Mouse (Mus musculus) heart, embryonic 10.5 days (tissue): ENCODE results near the gene Thoc5. TPM values are rescaled to one million over a fixed set of nuclear protein-coding genes. Genes with fewer than 3 reads are reported as not detected.

Source experiments
- DNase-seq: peaks from one replicate; pipeline ENCODE4 v3.0.0-alpha.2; 2017; ENCODE audit warnings: low spot score
- H3K27ac ChIP-seq: fragments of 300-500 bp; sonication (generic); 2 replicates; pipeline ENCODE4 v1.5.1; 2016; ENCODE audit warnings: mild to moderate bottlenecking
- H3K27me3 ChIP-seq: fragments of 300-500 bp; sonication (generic); 2 replicates; pipeline ENCODE4 v1.6.1; 2016; ENCODE audit warnings: mild to moderate bottlenecking; ENCODE audit not compliant: poor library complexity, insufficient read depth, severe bottlenecking
- H3K36me3 ChIP-seq: fragments of 300-500 bp; sonication (generic); 2 replicates; pipeline ENCODE4 v1.6.1; 2016; ENCODE audit warnings: mild to moderate bottlenecking, moderate library complexity
- H3K4me1 ChIP-seq: fragments of 300-500 bp; sonication (generic); 2 replicates; pipeline ENCODE4 v1.6.1; 2016; ENCODE audit warnings: mild to moderate bottlenecking
- H3K4me3 ChIP-seq: fragments of 300-500 bp; sonication (generic); 2 replicates; pipeline ENCODE4 v1.5.1; 2016; ENCODE audit warnings: mild to moderate bottlenecking, moderate library complexity
- H3K9me3 ChIP-seq: fragments of 300-500 bp; sonication (generic); 2 replicates; pipeline ENCODE4 v1.6.1; 2016; ENCODE audit warnings: mild to moderate bottlenecking, moderate library complexity
- WGBS: fragments of 180-500 bp; shearing (Covaris S2); methylation state at CpG from one replicate; pipeline ENCODE4 v1.1.7; 2016; 5-methylcytosine and 5-hydroxymethylcytosine counted together
- polyA plus RNA-seq: library from polyadenylated mRNA; unstranded; fragments of >200 nt; fragmentation: Nextera tagmentation; extraction: Ambion mirVana; gene quantifications from 2 replicates; pipeline ENCODE4 v1.2.1, GENCODE M21; 2016

Gene Thoc5
- 32.2 and 36.9 TPM in 2 replicates for polyA plus RNA-seq

DNA sequence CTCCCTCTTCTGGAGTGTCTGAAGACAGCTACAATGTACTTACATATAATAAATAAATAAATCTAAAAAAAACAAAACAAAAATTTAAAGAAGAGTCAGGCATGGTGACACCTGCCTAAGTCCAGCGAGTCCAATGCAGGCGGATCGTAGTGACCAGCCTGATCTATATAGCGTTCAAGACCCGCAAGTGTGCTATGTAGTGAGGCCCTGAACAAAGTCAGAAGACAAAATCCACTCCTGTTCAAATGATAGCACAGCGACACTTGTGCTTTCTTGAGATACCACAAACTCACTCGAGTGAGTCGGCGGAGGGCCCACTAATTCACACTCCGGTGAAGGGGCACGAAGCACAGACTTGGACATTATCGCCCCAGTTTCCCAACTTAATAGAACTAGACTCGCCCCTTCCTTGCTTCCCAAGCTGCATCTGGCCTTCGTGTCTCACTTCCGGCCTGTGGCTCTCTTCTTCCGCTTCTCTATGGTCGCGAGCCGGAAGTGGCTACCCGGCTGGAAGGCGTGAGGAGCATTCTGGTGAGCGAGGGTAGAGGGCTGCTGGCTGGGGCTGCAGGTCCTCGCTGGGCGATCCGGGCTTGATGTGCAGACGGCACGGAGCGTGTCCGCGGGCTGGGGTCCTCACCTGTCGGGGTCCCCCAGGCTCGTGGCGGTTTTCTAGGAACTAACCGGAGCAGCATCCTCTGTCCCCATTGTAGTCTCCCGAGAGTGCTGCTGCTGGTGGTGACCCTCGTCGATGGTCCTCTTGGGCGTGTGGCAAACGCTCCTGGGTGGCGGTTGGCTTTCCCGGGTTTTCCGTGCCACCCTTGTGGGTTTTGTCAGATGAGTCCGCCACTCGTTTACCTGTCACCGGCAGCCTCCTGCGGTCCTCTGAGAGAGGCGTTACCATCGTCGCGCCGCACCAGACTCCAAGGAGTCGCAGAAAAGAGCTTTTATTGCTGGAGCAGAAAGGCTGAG lies at the start of gene Thoc5:
Gene Thoc5 (plus strand): TSS at position 473 of the 969 bp plus-strand sequence.
- Histone ChIP-seq H3K4me3 (peak within 1 kb of the TSS; percentile 86), H3K27me3 (no peaks in the 10 kb centered on the region), H3K27ac (peak within 1 kb of the TSS; percentile 86), H3K9me3 (no peaks in the 10 kb centered on the region), H3K4me1 (peaks cover 8% of the 10 kb centered on the region), H3K36me3 (peaks cover 43% of the 10 kb centered on the region)
- DNase-seq: peak; percentile 93
- WGBS: 2% methylated on average over 52 of the region's 52 CpGs

DNA sequence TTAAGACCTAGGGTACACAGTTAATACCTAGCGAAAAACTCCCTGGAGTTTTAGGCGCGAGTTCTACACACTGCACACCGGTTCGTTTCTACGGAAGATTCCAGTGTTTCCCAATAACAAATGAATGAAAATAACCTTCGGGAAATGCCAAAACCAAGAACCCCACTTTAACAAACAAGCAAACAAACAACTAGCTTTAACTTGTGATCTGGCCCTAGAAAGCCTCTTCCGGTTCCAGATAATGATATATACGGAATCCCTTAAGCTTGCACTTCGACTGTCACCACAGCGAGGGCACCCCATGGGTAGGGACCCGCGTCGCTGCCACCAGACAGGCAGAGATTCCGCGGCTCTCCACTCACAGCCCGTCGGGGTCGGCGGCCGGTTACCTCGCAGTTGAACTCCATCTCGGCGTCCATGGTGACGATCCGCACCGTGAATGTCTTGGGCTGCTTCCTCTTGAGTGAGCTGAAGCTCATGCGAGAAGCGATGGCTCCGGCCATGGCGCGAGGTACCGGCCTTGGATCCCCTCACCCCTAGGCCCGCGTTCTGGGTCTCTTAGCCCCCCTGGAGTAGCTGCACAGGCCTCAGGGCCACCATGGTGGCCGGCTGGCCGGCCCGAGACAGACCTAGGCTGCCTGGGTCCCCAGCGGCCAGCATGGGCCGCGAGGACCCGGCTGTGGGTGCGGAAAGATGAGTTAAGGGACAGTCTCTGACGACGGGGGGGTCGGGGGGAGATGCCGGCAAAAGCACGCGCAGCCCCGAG lies 46.5 kb upstream of the Thoc5 start:
- H3K4me1 ChIP-seq: peaks cover 5% of the 10 kb centered on the region; the same call in 1 of the 2 replicates
- peak; percentile 85 for DNase-seq
- under 1% methylated on average over 50 of the region's 50 CpGs for WGBS
- H3K4me3 ChIP-seq: peak overlapping the region; percentile 99
- H3K27ac ChIP-seq: peak overlapping the region; percentile 99
- H3K9me3 ChIP-seq: no peaks in the 10 kb centered on the region
- no peaks in the 10 kb centered on the region for H3K27me3 ChIP-seq
- no peaks in the 10 kb centered on the region for H3K36me3 ChIP-seq

DNA sequence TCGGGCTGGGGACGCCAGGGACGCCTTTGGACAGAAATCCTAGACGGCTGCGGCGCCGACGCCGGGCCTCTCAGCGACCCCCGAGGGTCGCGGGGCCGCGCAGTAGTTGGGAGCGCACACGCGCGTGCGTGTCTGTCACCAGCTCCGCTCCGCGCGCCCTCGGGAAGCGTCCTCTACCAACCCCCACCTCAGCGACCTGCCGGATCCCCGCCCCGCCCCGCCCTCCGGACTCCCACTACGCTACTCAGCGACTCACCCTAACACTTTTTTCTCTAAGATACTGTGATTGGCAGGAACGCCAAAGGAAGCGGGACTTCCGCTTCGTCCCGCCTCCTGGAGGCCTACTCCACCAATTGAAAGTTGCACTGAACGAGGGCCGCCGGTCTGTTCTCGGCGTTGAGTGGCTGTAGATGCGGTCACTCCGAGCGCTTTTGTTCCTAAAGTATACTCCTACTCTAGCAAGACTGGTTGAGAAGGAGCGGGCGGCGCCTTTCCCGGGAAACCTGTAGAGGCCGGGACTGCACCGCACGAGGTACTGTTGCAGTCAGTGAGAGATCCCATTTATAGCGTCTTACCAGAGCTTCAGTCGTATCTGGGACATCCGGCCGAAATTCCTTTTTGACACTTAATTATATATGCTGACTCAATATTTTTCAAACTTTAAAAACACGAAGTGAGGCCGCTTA lies 45.7 kb upstream of the Thoc5 start, which contains the start of gene Nf2:
Gene Nf2 (minus strand): TSS at position 279 of the 686 bp plus-strand sequence.
- no peaks in the 10 kb centered on the region for H3K9me3 ChIP-seq
- H3K27ac ChIP-seq: peak within 1 kb of the TSS; percentile 99
- no peaks in the 10 kb centered on the region for H3K27me3 ChIP-seq
- WGBS: under 1% methylated on average over 60 of the region's 60 CpGs
- DNase-seq: peak; percentile 100
- H3K4me1 ChIP-seq: peaks cover 5% of the 10 kb centered on the region; the same call in 1 of the 2 replicates
- H3K4me3 ChIP-seq: peak within 1 kb of the TSS; percentile 99
- H3K36me3 ChIP-seq: no peaks in the 10 kb centered on the region

DNA sequence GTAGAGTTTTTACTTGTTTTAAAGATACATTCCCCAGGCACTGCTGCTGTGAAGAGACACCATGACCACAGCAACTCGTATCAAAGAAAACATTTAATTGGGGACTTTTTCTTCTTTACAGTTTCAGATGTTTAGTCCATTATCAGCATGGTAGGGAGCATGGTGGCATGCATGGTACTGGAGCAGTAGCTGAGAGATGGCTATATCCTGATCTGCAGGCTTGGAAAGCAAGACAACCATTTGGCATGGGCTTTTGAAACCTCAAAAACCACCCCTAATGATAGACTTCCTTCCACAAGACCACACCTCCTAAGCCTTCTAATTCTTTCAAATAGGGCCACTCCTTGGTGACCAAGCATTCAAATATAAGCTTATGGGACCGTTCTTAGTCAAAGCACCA lies 44.7 kb upstream of the Thoc5 start:
- H3K27ac ChIP-seq: no peak overlapping the region
- H3K4me1 ChIP-seq: peaks cover 5% of the 10 kb centered on the region; the same call in 1 of the 2 replicates
- WGBS: 92% methylated on average over 2 of the region's 2 CpGs
- DNase-seq: no peak
- H3K4me3 ChIP-seq: 0 out of 2 replicates have a peak overlapping the region, but pooled peaks have one; percentile 99
- H3K27me3 ChIP-seq: no peaks in the 10 kb centered on the region
- H3K9me3 ChIP-seq: no peaks in the 10 kb centered on the region
- H3K36me3 ChIP-seq: no peaks in the 10 kb centered on the region

DNA sequence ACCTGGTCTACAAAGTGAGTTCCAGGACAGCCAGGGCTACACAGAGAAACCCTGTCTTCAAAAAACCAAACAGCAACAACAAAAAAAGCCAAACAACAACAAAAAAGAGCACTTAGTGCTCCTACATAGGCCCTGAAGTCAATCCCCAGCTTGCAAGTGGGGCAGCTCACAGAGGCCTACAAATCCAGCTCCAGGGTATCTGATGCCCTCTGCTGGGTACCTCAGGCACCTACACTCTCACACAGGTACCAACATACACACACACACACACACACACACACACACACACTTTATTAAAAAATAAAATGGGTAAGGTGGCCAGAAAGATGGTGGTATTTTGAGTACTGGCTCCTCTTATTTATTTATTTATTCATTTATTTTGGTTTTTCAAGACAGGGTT lies 42.1 kb upstream of the Thoc5 start:
- peaks cover 2% of the 10 kb centered on the region; the same call in 1 of the 2 replicates for H3K4me1 ChIP-seq
- H3K27me3 ChIP-seq: no peaks in the 10 kb centered on the region
- H3K4me3 ChIP-seq: no peak overlapping the region
- H3K36me3 ChIP-seq: no peaks in the 10 kb centered on the region
- DNase-seq: no peak
- H3K27ac ChIP-seq: no peak overlapping the region
- H3K9me3 ChIP-seq: no peaks in the 10 kb centered on the region

DNA sequence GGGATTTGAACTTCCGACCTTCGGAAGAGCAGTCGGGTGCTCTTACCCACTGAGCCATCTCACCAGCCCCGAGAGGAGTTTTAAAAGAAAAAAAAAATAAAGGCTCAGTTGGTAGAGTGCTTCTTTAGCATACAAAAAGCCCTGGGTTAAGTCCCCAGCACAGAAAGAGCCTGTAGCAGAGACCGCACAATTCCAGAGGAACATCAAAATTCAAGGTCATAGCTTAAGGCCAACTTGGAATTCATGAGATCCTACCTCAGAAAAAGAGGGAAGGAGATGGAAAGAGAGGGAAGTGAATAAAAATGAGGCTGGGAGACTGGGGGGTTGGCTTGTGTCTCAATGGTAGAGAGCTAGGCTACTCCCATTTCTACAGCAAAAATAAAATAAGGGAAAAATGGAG lies 40.9 kb upstream of the Thoc5 start:
- 94% methylated on average over 5 of the region's 5 CpGs for WGBS
- no peaks in the 10 kb centered on the region for H3K4me1 ChIP-seq
- DNase-seq: no peak
- H3K4me3 ChIP-seq: no peak overlapping the region
- no peaks in the 10 kb centered on the region for H3K9me3 ChIP-seq
- H3K27me3 ChIP-seq: no peaks in the 10 kb centered on the region
- H3K27ac ChIP-seq: no peak overlapping the region
- H3K36me3 ChIP-seq: no peaks in the 10 kb centered on the region

DNA sequence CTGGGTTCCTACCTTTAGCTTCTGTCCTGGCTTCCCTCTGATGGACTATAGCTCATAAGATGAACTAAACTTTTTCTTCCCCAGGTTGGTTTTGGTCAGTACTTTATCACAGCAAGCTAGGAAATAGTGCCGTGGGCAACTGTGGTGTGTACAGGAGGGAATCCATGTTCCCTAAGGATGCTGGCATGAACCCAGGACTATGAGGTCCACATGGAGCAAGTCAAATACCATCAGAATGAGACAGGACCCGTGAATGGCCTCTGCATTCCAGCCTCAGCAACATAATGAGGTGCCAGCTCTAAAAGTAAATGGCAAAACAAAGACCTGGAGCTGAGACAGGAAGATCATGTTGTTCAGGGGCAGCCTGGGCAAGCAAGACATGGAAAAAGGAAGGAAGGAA lies 36.7 kb upstream of the Thoc5 start:
- Histone ChIP-seq H3K27ac (no peak overlapping the region), H3K4me3 (no peak overlapping the region), H3K36me3 (no peaks in the 10 kb centered on the region), H3K9me3 (no peaks in the 10 kb centered on the region), H3K4me1 (no peaks in the 10 kb centered on the region), H3K27me3 (no peaks in the 10 kb centered on the region)
- DNase-seq: no peak
- WGBS: 55% methylated on average over 2 of the region's 2 CpGs

DNA sequence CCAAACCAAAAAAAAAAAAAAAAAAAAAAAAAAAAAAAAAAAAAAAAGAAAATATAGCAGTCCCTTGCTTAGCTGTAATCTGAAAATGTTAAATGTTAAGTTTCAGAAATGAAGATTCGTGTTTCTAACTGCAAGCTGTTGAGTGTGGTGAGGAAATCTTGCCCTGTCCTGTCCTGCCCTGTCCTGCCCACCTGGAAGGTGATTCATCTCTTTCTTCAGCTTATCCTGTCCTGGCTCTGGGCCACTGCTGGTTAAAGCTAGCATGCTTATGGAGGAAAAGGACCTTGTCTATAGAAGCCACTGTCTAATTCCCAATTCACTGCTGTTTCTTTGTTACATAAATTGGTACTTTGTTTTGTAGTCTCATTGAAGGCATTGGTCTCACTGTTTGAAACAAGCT lies 34.1 kb upstream of the Thoc5 start:
- no peaks in the 10 kb centered on the region for H3K27me3 ChIP-seq
- 42% methylated on average over 1 of the region's 1 CpGs for WGBS
- H3K4me1 ChIP-seq: no peaks in the 10 kb centered on the region
- H3K9me3 ChIP-seq: no peaks in the 10 kb centered on the region
- no peaks in the 10 kb centered on the region for H3K36me3 ChIP-seq
- no peak overlapping the region for H3K4me3 ChIP-seq
- no peak for DNase-seq
- no peak overlapping the region for H3K27ac ChIP-seq

DNA sequence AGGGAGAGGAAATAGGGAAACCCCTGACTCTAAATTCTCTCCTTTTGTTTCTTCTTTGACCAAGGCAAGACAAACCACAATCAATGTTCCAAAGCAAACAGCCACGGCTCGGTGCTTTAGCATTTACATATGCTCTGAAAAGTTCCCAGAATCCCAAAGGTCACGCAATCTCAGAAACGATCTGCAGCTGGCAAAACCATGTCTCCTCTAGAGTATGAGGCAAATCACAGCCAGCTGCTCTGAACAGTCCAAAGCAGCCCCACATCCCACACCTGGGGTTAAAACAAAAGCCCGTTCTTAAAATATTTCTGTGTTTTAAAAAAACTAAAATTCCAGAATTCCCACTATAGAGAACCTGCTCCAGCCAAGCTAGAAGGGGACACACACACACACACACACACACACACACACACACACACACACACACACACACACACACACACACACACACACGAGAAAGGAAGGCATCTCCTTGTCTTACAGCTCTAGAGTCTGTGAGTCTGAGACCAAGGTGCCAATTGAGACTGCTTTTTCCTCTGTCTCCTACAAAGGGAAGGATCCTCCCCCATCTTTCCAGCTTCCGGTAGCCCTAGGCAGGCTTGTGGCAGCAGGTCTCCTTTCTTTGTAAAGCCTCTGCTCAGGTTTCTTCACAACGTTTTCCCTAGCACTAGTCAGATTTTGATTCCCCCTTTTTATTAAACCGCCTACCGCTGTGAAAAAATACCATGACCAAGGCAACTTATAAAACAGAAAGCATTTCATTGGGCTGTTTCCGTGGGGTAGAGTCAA lies 33.1 kb upstream of the Thoc5 start:
- no peak overlapping the region for H3K27ac ChIP-seq
- H3K9me3 ChIP-seq: no peaks in the 10 kb centered on the region
- H3K27me3 ChIP-seq: no peaks in the 10 kb centered on the region
- no peak for DNase-seq
- no peak overlapping the region for H3K4me3 ChIP-seq
- no peaks in the 10 kb centered on the region for H3K36me3 ChIP-seq
- no peaks in the 10 kb centered on the region for H3K4me1 ChIP-seq
- 57% methylated on average over 11 of the region's 11 CpGs for WGBS

DNA sequence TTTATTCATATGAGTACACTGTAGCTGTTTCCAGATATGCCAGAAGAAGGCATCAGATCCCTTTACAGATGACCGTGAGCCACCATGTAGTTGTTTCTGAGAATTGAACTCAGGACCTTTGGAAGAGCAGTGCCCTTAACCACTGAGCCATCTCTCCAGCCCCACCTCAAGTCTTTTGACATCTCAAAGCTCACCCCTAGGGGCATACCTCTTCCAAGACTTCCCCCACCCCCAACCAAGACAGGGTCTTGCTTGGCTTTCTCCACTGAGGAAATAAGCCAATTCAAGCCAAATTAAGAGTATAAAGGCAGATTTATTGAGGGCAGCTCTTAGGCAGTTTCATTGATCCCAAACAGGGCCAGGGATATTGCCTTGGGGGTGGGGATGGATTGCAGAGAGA lies 32.4 kb upstream of the Thoc5 start:
- H3K27ac ChIP-seq: no peak overlapping the region
- 91% methylated on average over 1 of the region's 1 CpGs for WGBS
- no peak overlapping the region for H3K4me3 ChIP-seq

DNA sequence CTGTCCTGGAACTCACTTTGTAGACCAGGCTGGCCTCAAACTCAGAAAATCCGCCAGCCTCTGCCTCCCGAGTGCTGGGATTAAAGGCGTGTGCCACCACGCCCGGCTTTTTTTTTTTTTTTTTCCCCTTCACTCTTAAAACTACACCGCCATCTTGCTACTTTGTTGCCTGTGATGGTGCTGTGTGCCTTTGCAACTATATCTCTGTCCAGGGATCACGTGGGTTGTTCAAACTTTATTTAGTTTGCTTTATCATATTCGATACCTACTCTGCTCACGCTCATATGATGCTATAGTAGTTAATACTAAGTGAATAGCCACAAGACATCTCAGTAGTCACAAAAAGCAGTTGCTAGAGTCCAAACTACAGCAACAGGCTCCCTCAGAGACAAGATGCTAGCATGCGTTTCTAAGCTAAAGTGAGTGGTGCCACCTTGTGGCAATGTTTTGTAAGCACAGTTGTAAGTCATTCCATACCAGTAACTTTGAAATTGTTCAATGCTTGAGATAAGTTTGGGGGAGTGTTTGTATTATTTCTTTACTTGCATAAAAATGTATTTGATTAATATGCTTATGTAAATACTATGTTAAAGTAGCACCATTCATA lies 29.4 kb upstream of the Thoc5 start:
- 27% methylated on average over 10 of the region's 10 CpGs for WGBS
- DNase-seq: no peak
- Histone ChIP-seq H3K36me3 (no peaks in the 10 kb centered on the region), H3K27ac (no peak overlapping the region), H3K4me3 (no peak overlapping the region), H3K4me1 (no peaks in the 10 kb centered on the region), H3K27me3 (no peaks in the 10 kb centered on the region), H3K9me3 (no peaks in the 10 kb centered on the region)

More for the DNA sequence above, 32.4 kb upstream of the Thoc5 start:
- Histone ChIP-seq H3K27me3 (no peaks in the 10 kb centered on the region), H3K4me1 (no peaks in the 10 kb centered on the region), H3K9me3 (no peaks in the 10 kb centered on the region), H3K36me3 (no peaks in the 10 kb centered on the region)
- DNase-seq: no peak
